Mouse (Mus musculus) hindbrain, embryonic 16.5 days (tissue): Measurements from ENCODE around the gene Gm45717. TPM values are rescaled to one million over a fixed set of nuclear protein-coding genes. Genes with fewer than 3 reads are reported as not detected.
"Not testable (repeated sequence)": the region's sequence is repeated elsewhere in the genome, so short reads cannot be mapped to it uniquely, and the experiment has no call there.

Experiments used
- ATAC-seq: fragments of 200-750 bp; cut with Nextera tagmentation; 2 replicates; pipeline ENCODE4 v1.8.0; 2017; ENCODE audit warnings: moderate TSS enrichment, moderate library complexity
- H3K27ac ChIP-seq: fragments of 300-500 bp; sonication (generic); 2 replicates; pipeline ENCODE4 v1.5.1; 2014; ENCODE audit warnings: low read depth, mild to moderate bottlenecking, control low read depth, low read length, moderate library complexity
- H3K27me3 ChIP-seq: fragments of 300-500 bp; sonication (generic); replicated peaks from 2 replicates; pipeline ENCODE4 v1.6.1; 2014; ENCODE audit warnings: low read length; ENCODE audit not compliant: control insufficient read depth, insufficient read depth
- H3K36me3 ChIP-seq: fragments of 300-500 bp; sonication (generic); 2 replicates; pipeline ENCODE4 v1.6.1; 2014; ENCODE audit warnings: mild to moderate bottlenecking, low read length, moderate library complexity, mixed read lengths; ENCODE audit not compliant: control insufficient read depth, insufficient read depth
- H3K4me1 ChIP-seq: fragments of 300-500 bp; sonication (generic); 2 replicates; pipeline ENCODE4 v1.6.1; 2014; ENCODE audit warnings: low read depth, low read length; ENCODE audit not compliant: control insufficient read depth, insufficient read depth
- H3K4me2 ChIP-seq: fragments of 300-500 bp; sonication (generic); 2 replicates; pipeline ENCODE4 v1.6.1; 2014; ENCODE audit warnings: mild to moderate bottlenecking, low read length, control low read depth, moderate library complexity
- H3K4me3 ChIP-seq: fragments of 300-500 bp; sonication (generic); 2 replicates; pipeline ENCODE4 v1.5.1; 2014; ENCODE audit warnings: mild to moderate bottlenecking, low read length, control low read depth, moderate library complexity
- H3K9ac ChIP-seq: fragments of 300-500 bp; sonication (generic); 2 replicates; pipeline ENCODE4 v1.6.1; 2014; ENCODE audit warnings: low read depth, mild to moderate bottlenecking, control low read depth, low read length, moderate library complexity
- H3K9me3 ChIP-seq: fragments of 300-500 bp; sonication (generic); 2 replicates; pipeline ENCODE4 v1.6.1; 2014; ENCODE audit warnings: mild to moderate bottlenecking, low read length, moderate library complexity; ENCODE audit not compliant: control insufficient read depth
- WGBS: fragments of 180-500 bp; shearing (Covaris S2); extraction: QIAGEN DNeasy Blood & Tissue Kit; methylation state at CpG from one replicate; pipeline ENCODE4 v1.1.7; 2014; 5-methylcytosine and 5-hydroxymethylcytosine counted together
- polyA plus RNA-seq: library from polyadenylated mRNA; unstranded; fragments of >200 nt; fragmentation: Nextera tagmentation; extraction: Ambion mirVana; gene quantifications from 2 replicates; pipeline ENCODE4 v1.2.1, GENCODE M21; 2015

Gene Gm45717
- polyA plus RNA-seq, 1 experiment from 2014 or later = not detected

DNA sequence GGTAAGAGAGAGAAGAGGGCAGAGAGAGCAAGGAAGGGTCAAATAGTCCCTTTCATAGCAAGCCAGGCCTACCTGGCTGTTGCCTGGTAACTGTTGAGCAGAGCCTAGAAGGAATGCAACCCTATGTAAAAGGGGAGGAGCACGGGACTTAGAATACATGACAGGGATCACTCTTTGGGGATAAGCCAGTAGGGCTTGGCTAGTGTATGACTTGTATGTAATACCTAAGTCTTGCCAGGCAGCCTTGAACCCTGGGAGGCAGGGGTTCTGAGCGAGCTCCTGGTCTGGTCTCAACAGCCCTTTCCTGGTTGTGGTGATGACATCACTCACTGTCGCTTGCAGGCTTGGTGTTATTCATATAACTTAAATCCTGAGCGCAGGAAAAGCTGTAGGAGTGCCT, 33.3 kb upstream of the Gm45717 start:
- no peak overlapping the region for H3K27ac ChIP-seq
- no peak overlapping the region for H3K4me3 ChIP-seq
- no peaks in the 10 kb centered on the region for H3K27me3 ChIP-seq
- no peak overlapping the region for H3K4me2 ChIP-seq
- no peak overlapping the region for H3K9ac ChIP-seq
- H3K9me3 ChIP-seq = no peaks in the 10 kb centered on the region
- no peak for ATAC-seq
- H3K4me1 ChIP-seq = no peaks in the 10 kb centered on the region
- 75% methylated on average over 4 of the region's 4 CpGs for WGBS
- no peaks in the 10 kb centered on the region for H3K36me3 ChIP-seq

DNA sequence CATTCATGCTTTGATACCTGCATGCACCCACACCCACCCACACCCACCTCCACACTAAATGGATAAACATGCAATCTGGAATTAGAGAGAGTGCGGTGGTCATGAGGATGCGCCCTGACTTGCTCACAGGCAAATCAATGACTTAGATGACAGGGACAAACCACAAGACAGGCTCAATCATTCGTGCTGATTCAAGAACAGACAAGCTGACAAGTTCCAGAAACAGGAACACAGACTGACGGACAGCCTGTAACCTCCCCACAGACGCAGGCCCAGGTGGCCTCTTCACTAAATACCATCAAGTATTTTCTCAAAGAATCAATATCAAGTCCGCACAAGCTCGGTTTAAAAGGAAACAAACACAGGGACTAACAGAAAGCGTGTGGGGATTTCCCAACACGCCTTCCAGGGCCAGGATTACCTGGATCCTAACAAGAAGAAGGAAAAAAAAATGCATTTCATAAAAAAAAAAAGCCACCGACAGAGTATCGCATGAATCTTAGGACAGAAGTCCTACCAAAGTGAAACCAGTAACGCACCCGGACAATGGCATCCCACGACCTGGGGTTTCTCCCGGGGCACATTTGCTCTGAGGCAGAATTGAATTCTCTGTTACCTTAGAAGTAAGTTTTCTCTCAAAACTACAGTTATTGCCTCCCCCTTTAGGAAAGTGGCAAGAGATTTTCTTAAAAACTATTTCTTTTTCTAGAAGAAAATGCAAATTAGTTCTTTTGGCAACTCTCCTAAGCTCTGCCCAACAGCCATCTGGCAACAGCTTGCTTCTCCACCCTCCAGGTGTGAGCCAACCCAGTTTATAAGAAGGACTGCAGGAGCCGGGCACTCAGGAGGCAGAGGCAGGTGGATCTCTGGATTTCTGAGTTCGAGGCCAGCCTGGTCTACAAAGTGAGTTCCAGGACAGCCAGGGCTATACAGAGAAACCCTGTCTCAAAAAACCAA, 31.7 kb upstream of the Gm45717 start:
- ATAC-seq = no peak
- Histone ChIP-seq H3K27me3 (no peaks in the 10 kb centered on the region), H3K9me3 (no peaks in the 10 kb centered on the region), H3K36me3 (no peaks in the 10 kb centered on the region), H3K4me1 (no peaks in the 10 kb centered on the region), H3K27ac (no peak overlapping the region), H3K9ac (no peak overlapping the region), H3K4me3 (no peak overlapping the region), H3K4me2 (no peak overlapping the region)
- WGBS = 87% methylated on average over 17 of the region's 17 CpGs

DNA sequence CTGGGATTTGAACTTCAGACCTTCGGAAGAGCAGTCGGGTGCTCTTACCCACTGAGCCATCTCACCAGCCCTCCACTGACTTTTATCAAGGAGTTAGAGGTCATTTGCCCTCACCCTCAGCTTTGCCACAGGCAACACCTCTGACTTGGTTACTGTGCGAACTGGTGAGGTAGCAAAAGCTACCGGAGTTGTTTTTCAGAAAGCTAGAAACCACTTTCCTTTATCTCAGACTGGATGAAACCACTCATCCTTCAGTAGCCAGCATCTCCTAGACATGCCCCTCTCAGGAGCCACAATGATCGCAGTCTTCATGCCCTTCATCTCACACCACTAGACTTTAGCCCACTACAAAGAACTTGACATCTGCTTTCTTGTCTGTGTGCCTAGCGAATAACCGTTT, 27.2 kb upstream of the Gm45717 start:
- no peak overlapping the region for H3K27ac ChIP-seq
- no peaks in the 10 kb centered on the region for H3K4me1 ChIP-seq
- WGBS = 94% methylated on average over 7 of the region's 7 CpGs
- no peak overlapping the region for H3K4me2 ChIP-seq
- H3K9me3 ChIP-seq = no peaks in the 10 kb centered on the region
- H3K9ac ChIP-seq = no peak overlapping the region
- H3K27me3 ChIP-seq = no peaks in the 10 kb centered on the region
- H3K36me3 ChIP-seq = no peaks in the 10 kb centered on the region
- no peak overlapping the region for H3K4me3 ChIP-seq
- ATAC-seq = no peak

DNA sequence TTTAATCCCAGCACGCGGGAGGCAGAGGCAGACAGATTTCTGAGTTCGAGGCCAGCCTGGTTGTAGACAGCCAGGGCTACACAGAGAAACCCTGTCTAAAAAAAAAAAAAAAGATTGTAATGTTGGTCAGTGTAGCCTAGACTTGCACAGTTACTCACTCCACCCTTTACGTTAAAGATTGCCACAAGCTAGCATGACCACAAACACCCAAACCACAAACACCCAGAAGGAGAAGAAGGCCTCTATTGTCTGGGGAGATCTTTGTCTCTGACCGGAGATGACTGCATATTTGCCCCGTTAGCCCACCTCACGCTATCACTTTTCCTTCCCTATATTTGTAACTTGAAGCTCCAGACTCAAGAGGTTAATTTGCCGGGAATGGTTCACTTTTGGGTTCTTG, 26.0 kb upstream of the Gm45717 start:
- Histone ChIP-seq H3K9ac (no peak overlapping the region), H3K4me3 (no peak overlapping the region)

DNA sequence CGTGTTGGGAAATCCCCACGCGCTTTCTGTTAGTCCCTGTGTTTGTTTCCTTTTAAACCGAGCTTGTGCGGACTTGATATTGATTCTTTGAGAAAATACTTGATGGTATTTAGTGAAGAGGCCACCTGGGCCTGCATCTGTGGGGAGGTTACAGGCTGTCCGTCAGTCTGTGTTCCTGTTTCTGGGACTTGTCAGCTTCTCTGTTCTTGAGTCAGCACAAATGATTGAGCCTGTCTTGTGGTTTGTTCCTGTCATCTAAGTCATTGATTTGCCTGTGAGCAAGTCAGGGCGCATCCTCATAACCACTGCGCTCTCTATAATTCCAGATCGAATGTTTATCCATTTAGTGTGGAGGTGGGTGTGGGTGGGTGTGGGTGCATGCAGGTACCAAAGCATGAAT, 21.0 kb upstream of the Gm45717 start:
- not testable (repeated sequence) for H3K9me3 ChIP-seq, ATAC-seq, H3K36me3 ChIP-seq, H3K27me3 ChIP-seq, H3K4me3 ChIP-seq, H3K4me1 ChIP-seq, H3K9ac ChIP-seq, H3K4me2 ChIP-seq, H3K27ac ChIP-seq
- WGBS = 90% methylated on average over 9 of the region's 9 CpGs

More for the DNA sequence above, 26.0 kb upstream of the Gm45717 start:
- Histone ChIP-seq H3K4me1 (no peaks in the 10 kb centered on the region), H3K27ac (no peak overlapping the region), H3K4me2 (no peak overlapping the region), H3K27me3 (no peaks in the 10 kb centered on the region), H3K36me3 (no peaks in the 10 kb centered on the region), H3K9me3 (no peaks in the 10 kb centered on the region)
- no peak for ATAC-seq
- WGBS = 97% methylated on average over 8 of the region's 8 CpGs

DNA sequence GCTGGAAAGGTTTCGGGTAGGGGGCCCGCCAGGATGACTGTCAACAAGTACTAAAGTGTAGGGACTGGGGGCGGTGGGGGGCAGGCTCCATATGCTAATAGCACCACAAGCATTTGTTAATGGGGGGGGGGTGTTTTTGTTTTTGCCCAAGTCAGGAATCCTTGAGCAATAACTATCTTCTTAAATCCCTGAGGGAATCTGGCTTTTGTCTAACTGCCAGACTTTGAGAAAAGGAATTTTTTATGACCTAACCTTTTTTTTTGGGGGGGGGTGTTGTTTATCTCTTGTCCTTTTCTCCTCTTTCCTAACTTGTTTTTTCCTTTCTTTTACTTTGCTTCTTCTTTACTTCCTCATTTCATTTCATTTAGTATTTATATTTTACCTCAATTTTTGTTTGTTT, 19.7 kb upstream of the Gm45717 start:
- Histone ChIP-seq H3K4me1 (no peaks in the 10 kb centered on the region), H3K9ac (no peak overlapping the region), H3K27ac (no peak overlapping the region), H3K27me3 (no peaks in the 10 kb centered on the region), H3K9me3 (no peaks in the 10 kb centered on the region), H3K4me2 (no peak overlapping the region), H3K36me3 (no peaks in the 10 kb centered on the region), H3K4me3 (no peak overlapping the region)
- WGBS = 28% methylated on average over 3 of the region's 3 CpGs
- ATAC-seq = no peak

DNA sequence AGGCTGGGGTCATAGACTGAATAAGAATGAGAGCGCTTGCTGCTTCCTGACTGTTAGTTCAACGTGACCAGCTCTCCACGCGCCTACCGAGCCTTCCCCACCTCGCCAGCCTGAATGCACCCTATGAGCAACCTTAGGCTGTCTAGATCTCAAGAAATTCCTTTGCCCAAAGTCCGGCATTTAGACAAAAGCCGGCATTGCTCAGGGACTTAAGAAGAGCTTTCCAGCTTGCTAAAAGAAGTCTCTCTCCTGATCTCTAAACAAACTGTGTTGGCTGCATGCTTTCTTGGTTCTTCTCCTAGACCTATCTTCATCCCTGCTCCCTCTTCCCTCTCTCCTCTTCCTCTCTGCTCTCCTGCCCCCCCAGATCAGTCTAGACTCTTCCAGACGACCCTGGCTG, 19.2 kb upstream of the Gm45717 start:
- Histone ChIP-seq H3K27ac (no peak overlapping the region), H3K9me3 (no peaks in the 10 kb centered on the region), H3K4me3 (no peak overlapping the region), H3K4me1 (no peaks in the 10 kb centered on the region), H3K4me2 (no peak overlapping the region), H3K36me3 (no peaks in the 10 kb centered on the region), H3K9ac (no peak overlapping the region), H3K27me3 (no peaks in the 10 kb centered on the region)
- ATAC-seq = no peak
- 21% methylated on average over 9 of the region's 9 CpGs for WGBS

DNA sequence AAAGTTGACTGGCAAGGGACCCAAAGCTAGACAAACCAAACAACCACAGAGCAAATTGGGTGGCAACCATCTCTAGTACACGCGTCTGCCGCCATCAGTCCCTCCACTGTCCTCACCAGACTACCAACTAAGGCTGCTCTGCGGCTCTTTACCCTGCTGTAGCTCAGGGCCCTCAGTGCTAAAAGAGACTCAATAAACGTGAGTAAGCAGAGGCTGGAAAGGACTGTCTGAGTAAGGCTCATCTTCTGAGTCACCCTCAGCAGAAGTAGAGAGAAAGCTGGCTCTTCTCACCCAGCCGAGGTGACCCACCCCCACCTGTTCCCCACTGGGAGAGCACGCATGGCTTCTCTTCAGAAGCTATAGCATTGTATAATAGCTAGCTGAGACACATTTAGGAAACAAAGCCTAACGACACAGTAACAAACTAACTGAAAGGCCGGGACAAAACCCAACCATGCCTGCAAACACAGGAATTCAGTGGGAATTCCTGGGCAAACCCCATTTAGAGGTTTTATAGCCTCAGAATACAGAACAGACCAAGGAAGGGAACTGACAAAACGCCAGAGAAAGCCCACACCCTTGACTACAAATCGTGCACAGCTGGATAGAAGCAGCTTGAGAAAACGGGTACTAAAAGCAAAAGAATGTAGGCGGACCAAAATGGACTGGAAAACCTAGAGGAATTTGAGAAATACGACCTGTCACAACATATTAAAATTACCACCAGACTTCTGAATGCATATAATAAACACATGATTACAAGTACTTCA, 17.8 kb upstream of the Gm45717 start:
- H3K27ac ChIP-seq = no peak overlapping the region
- ATAC-seq = no peak
- H3K9ac ChIP-seq = no peak overlapping the region
- no peak overlapping the region for H3K4me2 ChIP-seq
- 21% methylated on average over 14 of the region's 14 CpGs for WGBS
- no peak overlapping the region for H3K4me3 ChIP-seq
- H3K36me3 ChIP-seq = no peaks in the 10 kb centered on the region
- no peaks in the 10 kb centered on the region for H3K27me3 ChIP-seq
- no peaks in the 10 kb centered on the region for H3K4me1 ChIP-seq
- no peaks in the 10 kb centered on the region for H3K9me3 ChIP-seq

DNA sequence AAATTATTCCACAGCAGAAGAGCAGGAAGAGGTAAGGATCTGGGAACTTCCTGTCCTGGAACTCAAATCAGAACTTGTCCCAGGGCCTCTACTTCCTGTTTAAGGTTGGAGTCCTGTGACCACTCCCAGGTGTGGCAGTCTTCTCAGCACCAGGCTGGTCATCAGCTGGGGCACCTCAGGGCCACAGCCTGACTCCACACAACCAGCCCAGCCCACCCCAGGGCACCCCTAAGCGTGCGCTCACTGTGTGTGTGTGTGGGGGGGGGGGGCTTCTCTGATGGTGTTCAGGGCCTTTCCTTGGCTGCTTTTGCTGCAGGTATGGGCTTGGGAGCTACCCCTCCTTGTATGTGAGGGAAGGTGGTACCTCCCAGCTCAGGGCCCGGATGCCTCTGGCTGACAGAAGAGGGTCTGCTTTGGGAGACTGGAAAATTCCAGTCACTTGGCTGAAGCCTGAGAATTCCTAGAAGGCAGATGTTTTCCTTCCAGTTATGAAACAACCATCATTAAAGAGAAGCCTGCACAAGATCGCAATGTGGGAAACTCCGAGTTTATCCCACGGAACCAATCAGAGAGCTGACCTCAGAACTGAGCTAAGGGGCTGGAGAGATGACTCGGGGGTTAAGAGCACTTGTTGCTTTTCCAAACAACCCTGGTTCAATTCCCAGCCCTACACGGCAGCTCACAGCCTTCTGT, 15.9 kb upstream of the Gm45717 start:
- no peak for ATAC-seq
- no peak overlapping the region for H3K9ac ChIP-seq

More for the DNA sequence above, 15.9 kb upstream of the Gm45717 start:
- H3K4me1 ChIP-seq = no peaks in the 10 kb centered on the region
- 87% methylated on average over 8 of the region's 8 CpGs for WGBS
- no peaks in the 10 kb centered on the region for H3K36me3 ChIP-seq
- H3K4me2 ChIP-seq = no peak overlapping the region
- H3K27me3 ChIP-seq = no peaks in the 10 kb centered on the region
- no peak overlapping the region for H3K27ac ChIP-seq
- no peak overlapping the region for H3K4me3 ChIP-seq
- no peaks in the 10 kb centered on the region for H3K9me3 ChIP-seq
